Mouse (Mus musculus) brain, embryonic 14.5 days (tissue): ENCODE measurements around the gene Pth2. TPM values are rescaled to one million over a fixed set of nuclear protein-coding genes. Genes with fewer than 3 reads are reported as not detected.
A peak's percentile ranks its signal among the peaks of the same experiment; 100 is the strongest.

Experiments
- DNase-seq: peaks from one replicate; pipeline ENCODE4 v3.0.0-alpha.2; 2011; ENCODE audit warnings: low read depth
- CTCF ChIP-seq: fragments of 200-500 bp; IDR thresholded peaks from 2 replicates; pipeline ENCODE4 v1.5.1; 2012; ENCODE audit warnings: inconsistent platforms, mild to moderate bottlenecking, moderate library complexity, borderline replicate concordance; ENCODE audit not compliant: insufficient read depth, insufficient read length; ENCODE audit errors: extremely low read depth
- POLR2A ChIP-seq: fragments of 200-500 bp; IDR thresholded peaks from 2 replicates; pipeline ENCODE4 v1.6.1; 2012; ENCODE audit warnings: mild to moderate bottlenecking, inconsistent platforms, borderline replicate concordance; ENCODE audit not compliant: poor library complexity, insufficient read depth, insufficient read length, severe bottlenecking; ENCODE audit errors: extremely low read depth
- polyA plus RNA-seq: library from polyadenylated mRNA; depleted of rRNA; stranded (reverse); fragments of >200 nt; gene quantifications from 2 replicates; pipeline ENCODE4 v1.2.3, GENCODE M21; 2012

The Pth2 gene
- polyA plus RNA-seq, 1 experiment: 0.30 TPM

DNA sequence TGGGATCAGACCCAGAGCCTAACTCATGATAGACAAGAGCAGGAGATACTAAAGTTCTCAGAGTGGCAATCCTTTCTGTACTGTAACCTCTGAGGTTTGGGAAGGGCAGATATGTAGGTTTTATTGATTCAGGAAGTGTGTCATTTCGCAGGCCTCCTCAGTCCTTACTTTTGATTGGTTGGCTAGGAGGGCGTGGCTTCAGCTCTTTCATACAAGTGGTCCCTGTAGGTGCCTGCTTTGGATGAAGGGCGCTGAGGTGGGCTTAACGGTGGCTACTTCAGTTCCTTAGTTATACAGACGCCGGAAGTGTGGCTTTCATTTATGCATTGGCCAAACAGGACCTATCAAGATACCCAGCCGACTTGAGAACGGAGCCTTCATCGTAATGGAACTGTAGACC, 25.2 kb upstream of the Pth2 start:
- DNase-seq: no peak
- TF ChIP-seq POLR2A (no peak), CTCF (no peak)

GRCm38 (mm10) chr7:45156206-45156605, 24.6 kb upstream of the Pth2 start:
- no peak for DNase-seq
- TF ChIP-seq CTCF (no peak), POLR2A (no peak)

DNA sequence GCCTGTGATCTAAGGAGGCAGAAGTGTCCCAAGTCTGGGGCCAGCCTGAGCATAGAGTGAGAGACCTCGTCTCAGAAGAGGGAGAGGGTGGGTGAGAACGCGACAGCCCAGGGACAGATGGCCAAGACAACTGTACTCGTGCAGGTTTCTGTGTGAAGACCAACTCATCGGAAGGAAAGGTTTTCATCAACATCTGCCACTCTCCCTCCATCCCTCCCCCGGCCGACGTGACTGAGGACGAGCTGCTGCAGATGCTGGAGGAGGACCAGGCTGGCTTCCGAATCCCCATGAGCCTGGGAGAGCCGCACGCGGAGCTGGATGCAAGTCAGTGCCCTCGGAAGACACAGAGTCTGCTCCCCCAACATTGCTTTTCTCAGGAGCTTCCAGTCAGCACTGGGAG, 23.3 kb upstream of the Pth2 start:
- TF ChIP-seq POLR2A: no peak
- TF ChIP-seq CTCF: no peak
- DNase-seq: no peak

DNA sequence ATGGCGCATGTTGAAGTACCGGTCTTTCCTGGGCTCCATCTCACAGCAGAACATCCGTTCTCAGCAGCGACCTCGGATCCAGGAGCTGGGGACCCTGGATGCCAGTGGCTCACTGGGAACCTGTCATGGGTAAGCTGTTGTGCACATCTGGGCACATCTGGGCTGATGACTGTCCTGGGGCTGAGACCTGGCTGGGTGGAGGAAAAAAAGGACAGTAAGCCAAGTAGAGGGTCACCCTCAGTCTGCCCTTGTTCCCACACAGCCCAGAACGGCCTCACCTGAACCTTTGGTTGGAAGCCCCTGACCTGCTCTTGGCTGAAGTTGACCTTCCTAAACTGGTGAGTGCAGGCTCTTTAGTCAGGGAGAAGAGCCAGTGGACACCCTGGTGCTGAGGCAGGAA, 21.8 kb upstream of the Pth2 start:
- no peak for TF ChIP-seq CTCF
- no peak for TF ChIP-seq POLR2A
- DNase-seq: no peak

DNA sequence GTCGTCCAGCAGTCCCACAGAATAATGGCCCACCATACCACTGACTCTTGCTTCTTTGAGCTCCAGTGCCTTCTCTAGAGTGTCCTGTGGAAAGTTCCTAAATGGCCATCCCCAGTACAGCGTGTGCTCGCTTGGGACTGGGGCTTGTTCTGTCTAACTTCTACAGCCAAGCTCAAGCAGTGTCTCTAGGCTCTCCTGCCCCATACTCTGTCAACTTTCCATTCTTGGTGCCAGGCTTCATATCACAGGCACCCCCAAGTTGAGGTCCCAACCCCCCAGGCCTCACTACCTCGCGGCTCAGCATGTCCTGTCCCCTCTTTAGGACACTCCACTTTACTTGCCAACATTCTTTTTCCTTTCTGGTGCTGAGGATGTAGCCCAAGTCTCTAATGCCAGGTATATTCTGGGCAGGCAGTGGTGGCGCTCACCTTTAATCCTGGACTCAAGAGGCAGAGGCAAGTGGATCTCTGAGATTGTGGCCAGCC, 20.4 kb upstream of the Pth2 start:
- TF ChIP-seq POLR2A (no peak), CTCF (no peak)
- no peak for DNase-seq

DNA sequence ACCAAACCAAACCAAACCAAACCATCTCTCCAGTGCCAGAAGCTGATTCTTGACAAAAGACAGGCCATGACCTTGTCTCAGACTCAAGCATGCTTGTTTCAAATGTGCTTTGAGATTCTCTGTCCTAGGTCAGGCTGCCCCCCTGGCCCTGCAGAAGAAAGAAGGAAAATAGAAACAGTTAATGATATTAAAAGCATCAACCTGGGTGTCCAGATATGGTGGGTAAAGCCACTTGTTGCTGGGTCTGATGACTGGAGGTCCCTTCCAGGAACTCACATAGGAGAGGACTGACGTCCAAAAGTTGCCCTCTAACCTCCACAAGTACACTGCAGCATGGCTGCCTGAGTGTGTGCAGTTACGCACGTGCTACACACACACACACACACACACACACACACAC, 19.9 kb upstream of the Pth2 start:
- no peak for DNase-seq

DNA sequence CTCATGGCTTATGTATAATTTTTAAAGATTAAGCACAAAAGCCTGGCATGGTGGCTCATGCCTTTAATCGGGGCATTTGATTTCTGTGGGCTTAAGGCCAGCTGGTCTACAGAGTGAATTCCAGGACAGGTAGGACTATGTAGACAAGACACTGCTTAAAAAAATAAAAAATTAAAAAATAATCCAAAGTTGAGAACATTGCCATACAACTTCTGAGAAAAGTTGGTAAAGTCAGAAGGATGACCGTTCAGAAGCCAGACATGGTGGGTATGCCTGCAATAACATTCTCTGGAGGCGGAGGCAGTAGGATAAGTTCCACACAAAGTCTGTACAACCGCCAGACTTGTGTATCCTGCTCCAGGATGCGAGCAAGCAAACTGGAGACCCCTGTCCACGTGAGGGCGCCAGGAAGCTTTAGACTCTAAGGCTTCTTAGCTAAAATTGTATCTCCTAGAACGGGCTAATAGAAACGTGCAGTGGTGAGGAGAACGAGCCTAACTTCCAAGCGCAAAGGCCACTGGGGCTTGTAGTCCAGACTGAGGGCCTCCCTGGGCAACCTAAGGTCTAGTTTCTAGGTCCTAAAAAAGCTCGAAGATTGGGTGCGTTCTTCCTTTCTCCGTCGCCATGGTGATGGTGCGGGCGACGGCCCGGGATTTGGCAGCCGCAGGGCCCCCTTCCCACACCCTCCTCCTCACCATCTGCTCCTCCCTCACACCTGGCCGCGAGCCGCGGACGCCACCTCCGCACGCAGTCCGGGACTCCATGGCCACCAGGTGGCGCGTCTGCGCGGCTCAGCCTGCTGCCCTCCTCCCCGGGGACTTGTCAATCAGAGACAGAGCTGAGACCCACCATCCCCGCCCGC, 19.0 kb upstream of the Pth2 start:
- TF ChIP-seq CTCF (peak; percentile 88), POLR2A (no peak)
- DNase-seq: peak; percentile 97

More for the DNA sequence above, 19.9 kb upstream of the Pth2 start:
- TF ChIP-seq CTCF (no peak), POLR2A (no peak)

DNA sequence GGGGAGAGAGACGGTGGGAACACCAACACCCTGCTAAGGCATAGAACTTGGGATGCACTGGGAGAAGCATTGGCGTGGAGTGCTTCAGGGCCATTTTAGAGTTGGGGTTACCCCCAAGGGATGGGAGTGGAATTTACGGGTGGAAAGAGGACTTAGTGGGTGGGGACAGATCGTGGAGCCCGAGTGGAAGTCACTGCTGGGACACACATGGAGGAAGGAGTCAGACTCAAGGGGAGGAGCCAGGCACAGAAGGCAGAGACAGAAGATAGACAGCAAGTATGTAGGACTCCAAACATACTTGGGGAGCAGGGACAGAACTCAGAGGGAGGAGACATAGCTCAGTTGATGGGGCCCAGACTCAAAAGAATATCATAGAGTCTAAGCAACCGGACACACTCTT, 18.2 kb upstream of the Pth2 start:
- DNase-seq: no peak
- no peak for TF ChIP-seq CTCF

- no peak for TF ChIP-seq POLR2A
- TF ChIP-seq CTCF: no peak
- DNase-seq: no peak
These were observed 17.7 kb upstream of the Pth2 start for GRCm38 (mm10) chr7:45162996-45163615.

- DNase-seq: peak; percentile 34
These were observed 16.9 kb upstream of the Pth2 start, which contains the start of gene Slc17a7 for GRCm38 (mm10) chr7:45163735-45164490. Slc17a7 (plus strand) TSS chr7:45163949.

DNA sequence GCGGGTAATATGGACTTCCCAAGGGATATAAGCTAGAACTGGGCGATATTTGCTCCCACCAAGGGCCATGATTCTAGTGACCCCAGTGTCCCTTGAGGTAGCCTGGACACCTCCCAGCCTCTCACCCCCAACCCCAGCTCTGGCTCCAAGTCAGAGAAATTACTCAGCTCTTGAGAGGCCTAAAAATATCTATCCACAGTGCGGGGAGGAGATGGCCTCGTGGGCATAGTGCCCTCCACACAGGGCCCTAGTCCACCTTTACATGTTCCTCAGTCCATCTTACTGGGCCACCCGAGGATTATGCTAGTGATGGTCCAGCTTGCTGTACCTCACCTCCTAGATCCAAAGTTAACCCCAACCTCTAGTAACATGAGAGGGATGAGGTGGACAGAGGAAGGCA, 16.0 kb upstream of the Pth2 start:
- DNase-seq: no peak

More at GRCm38 (mm10) chr7:45163735-45164490, 16.9 kb upstream of the Pth2 start, which contains the start of gene Slc17a7:
- no peak for TF ChIP-seq POLR2A
- TF ChIP-seq CTCF: no peak

GRCm38 (mm10) chr7:45165701-45166100, 15.1 kb upstream of the Pth2 start:
- TF ChIP-seq CTCF: no peak
- no peak for TF ChIP-seq POLR2A
- no peak for DNase-seq

More for the DNA sequence above, 16.0 kb upstream of the Pth2 start:
- TF ChIP-seq POLR2A (no peak), CTCF (no peak)

DNA sequence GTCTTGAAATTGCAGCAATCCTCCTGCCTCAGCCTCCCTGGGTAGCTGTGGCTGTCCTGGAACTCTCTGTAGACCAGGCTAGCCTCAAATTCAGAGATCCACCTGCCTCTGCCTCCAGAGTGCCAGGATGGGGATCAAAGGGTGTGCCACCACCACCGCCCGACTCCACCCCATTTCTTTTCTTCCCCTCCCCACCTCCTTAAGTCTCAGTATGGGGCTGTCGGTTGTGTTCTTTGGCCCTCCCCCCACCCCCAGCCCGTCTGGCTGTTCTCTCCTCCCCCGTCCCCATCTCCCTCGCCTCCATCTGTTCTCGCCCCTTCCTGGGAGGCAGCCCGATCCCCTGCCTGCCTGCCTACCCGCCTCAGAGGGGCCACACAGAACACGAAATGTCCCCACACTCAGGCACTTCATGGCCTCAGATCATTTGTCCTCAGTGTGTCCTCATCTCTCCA, 13.8 kb upstream of the Pth2 start:
- DNase-seq: peak; percentile 57
- TF ChIP-seq CTCF (no peak), POLR2A (no peak)
